ENCODE assay signal across 7 mouse cellular contexts in genomic region chr4:88759610-88760268, GRCm38 (mm10). TPM values are rescaled to one million over a fixed set of nuclear protein-coding genes. Genes with fewer than 3 reads are reported as not detected.
DNase-seq lines count a peak whose midpoint lies in the region; ATAC-seq and TF ChIP-seq lines count a peak whose summit lies in the region.
"Not testable (repeated sequence)": the region's sequence is repeated elsewhere in the genome, so short reads cannot be mapped to it uniquely, and the experiment has no call there.

Gene Gm13283 (plus strand): TSS chr4:88760119.

- not testable (repeated sequence) for H3K9ac ChIP-seq in forebrain, embryonic 11.5 days (ENCODE audit: low read length); limb, embryonic 11.5 days (ENCODE audit: low read length)
- H3K9ac ChIP-seq in heart, embryonic 12.5 days: peak within 1 kb of the TSS; percentile 61; the same call in 1 of the 2 replicates

- DNase-seq in forebrain, embryonic 11.5 days (ENCODE audit: low spot score); limb, embryonic 11.5 days (ENCODE audit: low spot score); midbrain, embryonic 10.5 days (ENCODE audit: low spot score): not testable (repeated sequence)
- peak; percentile 35 for DNase-seq in kidney, adult 18-20 months

- TF ChIP-seq CTCF in bone marrow, adult 2 months (IDR thresholded peaks at IDR 0.05; ENCODE audit: control insufficient read depth, insufficient read depth, low read length); small intestine, adult 2 months (IDR thresholded peaks at IDR 0.05; ENCODE audit: extremely low read depth, insufficient read length, insufficient replicate concordance, low read depth, low read length): not testable (repeated sequence)

- H3K9me3 ChIP-seq in forebrain, embryonic 11.5 days (ENCODE audit: control insufficient read depth, low read length); heart, embryonic 12.5 days (replicated peaks); limb, embryonic 11.5 days (ENCODE audit: control insufficient read depth, low read length); midbrain, embryonic 10.5 days (replicated peaks): not testable (repeated sequence)

- H3K27me3 ChIP-seq in forebrain, embryonic 11.5 days (ENCODE audit: control insufficient read depth, insufficient read depth, low read length); heart, embryonic 12.5 days (replicated peaks); limb, embryonic 11.5 days (ENCODE audit: control insufficient read depth, insufficient read depth, low read length); midbrain, embryonic 10.5 days (ENCODE audit: low read depth, poor library complexity, severe bottlenecking); small intestine, adult 2 months (ENCODE audit: control insufficient read depth, insufficient read depth, low read length): not testable (repeated sequence)

- H3K4me2 ChIP-seq in forebrain, embryonic 11.5 days (ENCODE audit: low read depth, low read length, severe bottlenecking): peak within 1 kb of the TSS; percentile 46; the same call in 1 of the 2 replicates
- H3K4me2 ChIP-seq in heart, embryonic 12.5 days: peak within 1 kb of the TSS; percentile 58
- peak within 1 kb of the TSS; percentile 17; the same call in 1 of the 2 replicates for H3K4me2 ChIP-seq in limb, embryonic 11.5 days (ENCODE audit: low read depth, severe bottlenecking)

- not testable (repeated sequence) for H3K4me3 ChIP-seq in bone marrow, adult 2 months (replicated peaks; ENCODE audit: control insufficient read depth, low read depth, low read length); limb, embryonic 11.5 days (ENCODE audit: low read depth, low read length)
- peak within 1 kb of the TSS; percentile 14; the same call in 1 of the 2 replicates for H3K4me3 ChIP-seq in forebrain, embryonic 11.5 days (ENCODE audit: low read depth, low read length)
- peak within 1 kb of the TSS; percentile 36 for H3K4me3 ChIP-seq in heart, embryonic 12.5 days
- peak within 1 kb of the TSS; percentile 44 for H3K4me3 ChIP-seq in midbrain, embryonic 10.5 days
- peak within 1 kb of the TSS; percentile 55 for H3K4me3 ChIP-seq in small intestine, adult 2 months (ENCODE audit: low read depth, low read length)

- not testable (repeated sequence) for ATAC-seq in forebrain, embryonic 11.5 days (replicated peaks; ENCODE audit: low FRiP score); heart, embryonic 12.5 days (ENCODE audit: insufficient number of reproducible peaks, low FRiP score); limb, embryonic 11.5 days (ENCODE audit: insufficient number of reproducible peaks, low FRiP score, low TSS enrichment, low read depth)

- not testable (repeated sequence) for H3K4me1 ChIP-seq in bone marrow, adult 2 months (ENCODE audit: control insufficient read depth, insufficient read depth, low read length); forebrain, embryonic 11.5 days (replicated peaks; ENCODE audit: control insufficient read depth, insufficient read depth, low read length); heart, embryonic 12.5 days (replicated peaks); limb, embryonic 11.5 days (ENCODE audit: control insufficient read depth, insufficient read depth, low read length); small intestine, adult 2 months (ENCODE audit: control insufficient read depth, insufficient read depth, insufficient read length, low read length)
- peaks cover 17% of the 10 kb centered on the region for H3K4me1 ChIP-seq in midbrain, embryonic 10.5 days

- 14% methylated on average over 11 of the region's 14 CpGs for WGBS in bone marrow, adult 2 months
- WGBS in forebrain, embryonic 11.5 days: 24% methylated on average over 6 of the region's 14 CpGs
- WGBS in heart, embryonic 12.5 days: 14% methylated on average over 12 of the region's 14 CpGs
- 26% methylated on average over 6 of the region's 14 CpGs for WGBS in limb, embryonic 11.5 days
- WGBS in midbrain, embryonic 10.5 days: 25% methylated on average over 10 of the region's 14 CpGs
- WGBS in small intestine, adult 2 months: 18% methylated on average over 12 of the region's 14 CpGs

- not testable (repeated sequence) for H3K36me3 ChIP-seq in forebrain, embryonic 11.5 days (ENCODE audit: control insufficient read depth, insufficient read depth, low read length); heart, embryonic 12.5 days; limb, embryonic 11.5 days (ENCODE audit: control insufficient read depth, insufficient read depth, low read length); midbrain, embryonic 10.5 days; small intestine, adult 2 months (ENCODE audit: control insufficient read depth, insufficient read depth, low read length)

- peak within 1 kb of the TSS; percentile 74; the same call in 1 of the 2 replicates for H3K27ac ChIP-seq in bone marrow, adult 2 months (ENCODE audit: control insufficient read depth, insufficient read depth, low read depth, low read length, poor library complexity)
- H3K27ac ChIP-seq in forebrain, embryonic 11.5 days (ENCODE audit: low read depth, low read length); heart, embryonic 12.5 days (ENCODE audit: poor library complexity, severe bottlenecking); limb, embryonic 11.5 days (replicated peaks; ENCODE audit: low read depth, low read length); midbrain, embryonic 10.5 days (replicated peaks); small intestine, adult 2 months (ENCODE audit: insufficient read depth, low read depth, low read length): not testable (repeated sequence)

- TF ChIP-seq POLR2A in bone marrow, adult 2 months (IDR thresholded peaks at IDR 0.05; ENCODE audit: borderline replicate concordance, control insufficient read depth, low read depth, low read length); small intestine, adult 2 months (IDR thresholded peaks at IDR 0.05; ENCODE audit: low read depth, low read length): not testable (repeated sequence)

RNA-seq across cellular contexts. Expression of gene Gm13283, which starts in this region (rescaled TPM):
- polyA plus RNA-seq in bone marrow, adult 2 months (2011; ENCODE audit: insufficient read depth, insufficient read length, low replicate concordance, missing spikeins): not detected in 2 replicates
- 0.19 TPM in 1 of 2 replicates, not detected in the other for polyA plus RNA-seq in forebrain, embryonic 11.5 days (2014; fragmentation: Nextera tagmentation; extraction: Ambion mirVana)
- polyA plus RNA-seq in heart, embryonic 12.5 days (2016; fragmentation: Nextera tagmentation; extraction: Ambion mirVana): 0.14 TPM in 1 of 2 replicates, not detected in the other
- 0.13 TPM in 1 of 2 replicates, not detected in the other for polyA plus RNA-seq in limb, embryonic 11.5 days (2014; fragmentation: Nextera tagmentation; extraction: Ambion mirVana)
- polyA plus RNA-seq in midbrain, embryonic 10.5 days (2016; fragmentation: Nextera tagmentation; extraction: Ambion mirVana): 0.19 and 0.32 TPM in 2 replicates
- 0.08 TPM in 2 replicates for polyA plus RNA-seq in small intestine, adult 2 months (2012; rRNA removed)
